Mouse (Mus musculus): ENCODE measurements around the gene Sync.

DNA sequence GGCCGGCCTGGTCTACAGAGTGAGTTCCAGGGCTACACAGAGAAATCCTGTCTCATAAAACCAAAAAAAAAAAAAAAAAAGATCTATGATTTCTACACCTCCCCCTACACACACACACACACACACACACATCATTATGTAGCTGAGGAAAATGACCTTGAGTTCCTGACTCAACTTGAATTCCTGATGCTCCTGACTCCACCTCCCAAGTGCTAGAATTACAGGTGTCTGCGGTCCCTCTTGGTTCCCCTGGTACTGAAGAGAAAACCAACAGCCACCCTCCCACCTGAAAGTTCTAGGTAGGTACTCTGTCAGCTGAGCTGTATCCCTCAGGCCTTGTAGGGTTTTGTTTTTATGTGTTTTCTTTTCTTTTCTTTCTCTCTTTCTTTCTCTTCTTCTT, 34.9 kb upstream of the Sync start:
- TF ChIP-seq CTCF (IDR thresholded peaks at IDR 0.05; ENCODE audit: control insufficient read depth, insufficient read depth, insufficient read length) (no peak), USF1 (IDR thresholded peaks at IDR 0.05; ENCODE audit: low read depth) (no peak), MAX (IDR thresholded peaks at IDR 0.05) (no peak), MYOD1 (IDR thresholded peaks at IDR 0.05; ENCODE audit: control insufficient read depth, insufficient read length, low read depth) (no peak), CEBPB (IDR thresholded peaks at IDR 0.05; ENCODE audit: low read depth) (no peak)
